Mouse (Mus musculus): ENCODE measurements around the gene Zfp219.

DNA sequence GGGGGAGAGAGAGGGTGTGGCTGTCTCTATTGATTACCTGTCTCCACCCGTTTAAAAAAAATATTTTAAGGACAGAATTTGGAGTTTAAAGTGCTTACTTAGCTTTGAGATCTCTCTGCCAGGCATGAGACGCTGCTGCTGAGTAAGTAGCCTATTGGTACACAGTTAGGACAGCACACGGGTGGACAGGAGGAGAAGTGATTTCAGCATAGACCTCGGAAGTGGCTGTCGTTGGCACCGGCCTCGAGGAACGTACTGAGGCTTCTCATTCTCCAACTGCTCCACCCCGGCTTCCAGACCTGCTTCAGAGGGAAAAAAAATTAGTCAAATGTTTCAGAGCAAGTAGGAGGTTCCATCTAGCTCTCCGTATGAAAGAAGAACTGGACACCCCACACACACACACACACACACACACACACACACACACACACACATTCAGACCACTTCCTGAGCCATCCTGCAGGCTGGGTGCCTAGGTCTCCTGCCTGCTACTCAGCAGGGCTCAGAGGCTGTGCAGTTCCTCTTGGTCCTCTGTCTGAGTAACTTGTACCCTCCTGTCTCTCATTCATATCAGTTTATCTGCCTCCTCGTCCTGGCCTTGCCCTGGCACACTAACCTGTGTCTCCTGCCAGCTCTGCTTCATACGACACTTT, 25.2 kb downstream of the Zfp219 start:
- no peak for TF ChIP-seq CTCF (IDR thresholded peaks at IDR 0.05; ENCODE audit: insufficient read depth, low read length)
- TF ChIP-seq POLR2A (IDR thresholded peaks at IDR 0.05; ENCODE audit: borderline replicate concordance, extremely low read depth, low read depth, low read length), result no peak
